In the genomic region with DNA sequence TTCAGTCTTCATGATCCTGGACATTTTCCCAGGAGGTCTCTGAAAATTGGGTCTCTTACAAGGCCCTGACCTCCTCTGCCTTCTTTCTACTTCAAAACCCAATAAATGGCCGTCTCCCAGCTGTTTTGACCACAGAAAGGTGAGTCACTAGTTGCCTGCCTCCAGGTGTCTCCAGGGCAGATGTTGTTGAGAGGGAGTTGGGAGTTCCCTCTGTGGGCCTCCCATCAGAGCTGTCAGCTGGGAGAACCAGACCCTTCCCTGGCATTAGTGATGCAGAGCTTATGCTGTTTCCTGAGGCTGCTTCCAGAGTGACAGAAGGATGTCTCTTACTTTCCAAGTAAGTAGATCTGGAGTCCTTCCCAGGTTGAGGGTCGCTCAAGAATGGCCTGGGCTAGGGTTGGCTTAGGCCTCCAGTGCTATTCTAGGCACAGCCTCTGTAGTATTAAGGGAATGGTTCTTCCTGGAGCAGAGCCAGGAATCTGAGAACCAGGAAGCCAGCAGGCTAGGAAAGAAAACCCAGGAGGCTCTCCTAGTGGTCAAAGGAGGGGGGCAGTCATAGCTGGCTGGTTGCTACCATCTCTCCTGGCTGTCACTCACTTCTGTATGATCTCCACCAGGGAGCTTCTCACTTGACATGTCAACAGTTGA, we compare ENCODE assay signal across 8 mouse cellular contexts. TPM values are rescaled to one million over a fixed set of nuclear protein-coding genes. Genes with fewer than 3 reads are reported as not detected.
A peak's percentile ranks its signal among the peaks of the same experiment; 100 is the strongest.
DNase-seq lines count a peak whose midpoint lies in the region; ATAC-seq and TF ChIP-seq lines count a peak whose summit lies in the region.

No protein-coding gene starts in this region.

- DNase-seq in urinary bladder, postnatal 14 days (ENCODE audit: low spot score) = peak; percentile 33
- no peak for DNase-seq in urinary bladder, adult 18-20 months (ENCODE audit: low spot score in 2 of 2)
- DNase-seq in fibroblast of lung, adult 2 months (ENCODE audit: low read depth) = peak; percentile 31
- DNase-seq in heart, postnatal 0 days (ENCODE audit: low spot score) = peak; percentile 85
- DNase-seq in kidney, postnatal 14 days = peak; percentile 77

- no peak for TF ChIP-seq EP300 in heart, postnatal 0 days (IDR thresholded peaks at IDR 0.05; ENCODE audit: low read depth)

- peak; percentile 33; the same call in 1 of the 2 replicates for TF ChIP-seq CTCF in heart, postnatal 0 days (IDR thresholded peaks at IDR 0.05; ENCODE audit: low read depth)

- 28% methylated on average over 2 of the region's 2 CpGs for WGBS in heart, postnatal 0 days
- WGBS in midbrain, embryonic 13.5 days = 92% methylated on average over 2 of the region's 2 CpGs

- H3K4me1 ChIP-seq in heart, postnatal 0 days (ENCODE audit: control insufficient read depth, insufficient read depth) = peaks cover 33% of the 10 kb centered on the region
- H3K4me1 ChIP-seq in midbrain, embryonic 13.5 days (replicated peaks) = peaks cover 61% of the 10 kb centered on the region

- H3K27me3 ChIP-seq in heart, postnatal 0 days (ENCODE audit: control insufficient read depth, insufficient read depth, low read length) = no peaks in the 10 kb centered on the region
- peaks cover 2% of the 10 kb centered on the region; the same call in 1 of the 2 replicates for H3K27me3 ChIP-seq in midbrain, embryonic 13.5 days

- peak; percentile 22 for ATAC-seq in heart, postnatal 0 days (ENCODE audit: insufficient read depth, low read depth)
- ATAC-seq in midbrain, embryonic 13.5 days = no peak
- ATAC-seq in inflammation-experienced regulatory T-cells, adult 6 months = no peak
- no peak for ATAC-seq in monocyte, adult 5-6 weeks (replicated peaks; ENCODE audit: insufficient number of reproducible peaks, low FRiP score, low TSS enrichment, poor library complexity, severe bottlenecking)

- peak overlapping the region; percentile 76 for H3K9ac ChIP-seq in heart, postnatal 0 days (replicated peaks; ENCODE audit: low read depth, low read length)
- H3K9ac ChIP-seq in midbrain, embryonic 13.5 days (replicated peaks) = peak overlapping the region; percentile 93

- no peaks in the 10 kb centered on the region for H3K9me3 ChIP-seq in heart, postnatal 0 days (replicated peaks; ENCODE audit: control insufficient read depth, low read length)
- H3K9me3 ChIP-seq in midbrain, embryonic 13.5 days = no peaks in the 10 kb centered on the region

- H3K36me3 ChIP-seq in heart, postnatal 0 days (replicated peaks; ENCODE audit: control insufficient read depth, insufficient read depth, low read length) = peaks cover 29% of the 10 kb centered on the region
- H3K36me3 ChIP-seq in midbrain, embryonic 13.5 days = peaks cover 27% of the 10 kb centered on the region

- peak overlapping the region; percentile 71 for H3K4me3 ChIP-seq in heart, postnatal 0 days (ENCODE audit: low read depth, low read length)
- peak overlapping the region; percentile 68 for H3K4me3 ChIP-seq in midbrain, embryonic 13.5 days (replicated peaks)

- H3K4me2 ChIP-seq in heart, postnatal 0 days (ENCODE audit: low read depth, low read length) = peak overlapping the region; percentile 93
- peak overlapping the region; percentile 79 for H3K4me2 ChIP-seq in midbrain, embryonic 13.5 days (replicated peaks)

- peak overlapping the region; percentile 99 for H3K27ac ChIP-seq in heart, postnatal 0 days (ENCODE audit: low read depth)
- no peak overlapping the region; the same call in 1 of the 2 replicates for H3K27ac ChIP-seq in midbrain, embryonic 13.5 days

RNA-seq across cellular contexts. Expression of a gene that starts 2.1 kb away (rescaled TPM):
- total RNA-seq in heart, postnatal 0 days (2014; rRNA removed; ENCODE audit: low replicate concordance) = 348 and 401 TPM in 2 replicates
- polyA plus RNA-seq in heart, postnatal 0 days (2015; fragmentation: Nextera tagmentation; extraction: Ambion mirVana) = 197 and 202 TPM in 2 replicates
- 118 and 131 TPM in 2 replicates for polyA plus RNA-seq in midbrain, embryonic 13.5 days (2015; fragmentation: Nextera tagmentation; extraction: Ambion mirVana)
- polyA plus RNA-seq in inflammation-experienced regulatory T-cells, adult 6 months (2017; shearing (Covaris generic)) = 1 to 10 TPM in 2 of 3 experiments, under 1 TPM in 1; 0.84 to 1.9 (median 1.2) TPM
- 17.6 to 83.5 TPM (median 20.0 TPM) in 3 replicates for total RNA-seq in monocyte, adult 5-6 weeks (2017)

RNA-seq across cellular contexts. Expression of a gene that starts 25.7 kb away (rescaled TPM):
- 43.7 and 49.0 TPM in 2 replicates for total RNA-seq in heart, postnatal 0 days (2014; rRNA removed; ENCODE audit: low replicate concordance)
- polyA plus RNA-seq in heart, postnatal 0 days (2015; fragmentation: Nextera tagmentation; extraction: Ambion mirVana) = 42.9 and 43.3 TPM in 2 replicates
- polyA plus RNA-seq in midbrain, embryonic 13.5 days (2015; fragmentation: Nextera tagmentation; extraction: Ambion mirVana) = 51.8 and 54.5 TPM in 2 replicates
- 10 to 100 TPM; 35.0 to 47.1 (median 35.4) TPM for polyA plus RNA-seq in inflammation-experienced regulatory T-cells, adult 6 months (2017; shearing (Covaris generic))
- total RNA-seq in monocyte, adult 5-6 weeks (2017) = 11.6 to 23.2 TPM (median 12.3 TPM) in 3 replicates

Comparison
In these comparisons a context has a peak if more than half of its experiments do, and no peak if none do; other contexts are left out.
1. DNase-seq: peak in urinary bladder, postnatal 14 days (single experiment), fibroblast of lung, adult 2 months (single experiment), heart, postnatal 0 days (single experiment) and kidney, postnatal 14 days (single experiment); none in urinary bladder, adult 18-20 months (0 of 2).
2. RNA of a gene that starts 2.1 kb away (polyA plus RNA-seq): 197 to 202 TPM in heart, postnatal 0 days and 118 to 131 TPM in midbrain, embryonic 13.5 days; 0.84 to 1.9 TPM in inflammation-experienced regulatory T-cells, adult 6 months; every median in the first group is over 10 times any median in the second.